Mouse (Mus musculus) left cerebral cortex, postnatal 25 days (tissue): ENCODE measurements at regions not wholly inside any gene's neighbourhood (a gene's known extent, or its start where the extent isn't known, plus 50 kb on each side); places are given as distances from the start of the nearest gene placed in this dataset.

Experiments
- DNase-seq, 2 experiments: peaks; one replicate each; pipeline ENCODE4 v3.0.0; 2022; ENCODE audit warnings: low spot score in 2 of 2, mixed read lengths in 1 of 2
- intact Hi-C: fragments of 180-260 bp; cut with DNase I; formaldehyde crosslinking; loops from one replicate; pipeline ENCODE4 v1.15.1; 2025

- intact Hi-C loops, result no loop called here
- no peak for DNase-seq
These were observed 120.4 kb downstream of the Zbtb18 start for GRCm38 (mm10) chr1:177562589-177562912.

- peak in 1 of 2 experiments; percentile 43 for DNase-seq
- intact Hi-C loops, result no loop called here
These were observed 123.5 kb downstream of the Zbtb18 start for GRCm38 (mm10) chr1:177565678-177566077.

GRCm38 (mm10) chr1:177568056-177568816 lies 126.1 kb downstream of the Zbtb18 start:
- no peak for DNase-seq
- intact Hi-C loops, result no loop called here

- DNase-seq, result peak in 1 of 2 experiments; percentile 29
- intact Hi-C loops, result no loop called here
These were observed 127.4 kb downstream of the Zbtb18 start for GRCm38 (mm10) chr1:177569572-177569971.

- intact Hi-C loops, result loop anchor here (1.0 to 10.0 kb wide), 4 partner anchors 28 to 130 kb away; partner anchors contain the start of gene Zbtb18
- peak; percentile 69 to 95 for DNase-seq
These were observed 131.0 kb downstream of the Zbtb18 start for GRCm38 (mm10) chr1:177573017-177573725.

GRCm38 (mm10) chr1:177573781-177574180 lies 131.6 kb downstream of the Zbtb18 start:
- peak in 1 of 2 experiments; percentile 61 for DNase-seq
- intact Hi-C loops, result loop anchor here (1.0 to 10.0 kb wide), 4 partner anchors 28 to 131 kb away; partner anchors contain the start of gene Zbtb18

GRCm38 (mm10) chr1:177574312-177574711 lies 132.2 kb downstream of the Zbtb18 start:
- intact Hi-C loops, result loop anchor here (5.0 to 10.0 kb wide), 2 partner anchors 110 to 117 kb away; no protein-coding TSS in a partner anchor
- DNase-seq, result no peak

- intact Hi-C loops, result no loop called here
- no peak for DNase-seq
These were observed 142.2 kb downstream of the Zbtb18 start for GRCm38 (mm10) chr1:177584302-177584886.

- DNase-seq, result no peak
- intact Hi-C loops, result no loop called here
These were observed 143.2 kb downstream of the Zbtb18 start for GRCm38 (mm10) chr1:177585320-177585719.

GRCm38 (mm10) chr1:177589034-177589433 lies 140.6 kb upstream of the 1700016C15Rik start:
- intact Hi-C loops, result no loop called here

GRCm38 (mm10) chr1:177589656-177590055 lies 140.0 kb upstream of the 1700016C15Rik start:
- intact Hi-C loops, result no loop called here
- no peak for DNase-seq

More at GRCm38 (mm10) chr1:177589034-177589433, 140.6 kb upstream of the 1700016C15Rik start:
- no peak for DNase-seq

GRCm38 (mm10) chr1:177591742-177592141 lies 137.9 kb upstream of the 1700016C15Rik start:
- no peak for DNase-seq
- intact Hi-C loops, result no loop called here

- intact Hi-C loops, result no loop called here
- DNase-seq, result no peak
These were observed 137.3 kb upstream of the 1700016C15Rik start for GRCm38 (mm10) chr1:177592337-177592736.

GRCm38 (mm10) chr1:177594341-177594740 lies 135.3 kb upstream of the 1700016C15Rik start:
- intact Hi-C loops, result no loop called here

GRCm38 (mm10) chr1:177595326-177595914 lies 134.2 kb upstream of the 1700016C15Rik start:
- DNase-seq, result no peak
- intact Hi-C loops, result no loop called here

More at GRCm38 (mm10) chr1:177594341-177594740, 135.3 kb upstream of the 1700016C15Rik start:
- no peak for DNase-seq

GRCm38 (mm10) chr1:177597036-177597435 lies 132.6 kb upstream of the 1700016C15Rik start:
- intact Hi-C loops, result no loop called here
- DNase-seq, result peak in 1 of 2 experiments; percentile 52

- DNase-seq, result no peak
- intact Hi-C loops, result no loop called here
These were observed 124.2 kb upstream of the 1700016C15Rik start for GRCm38 (mm10) chr1:177605353-177605969.

- intact Hi-C loops, result no loop called here
- no peak for DNase-seq
These were observed 122.0 kb upstream of the 1700016C15Rik start for GRCm38 (mm10) chr1:177607565-177607964.

- intact Hi-C loops, result no loop called here
- DNase-seq, result no peak
These were observed 121.0 kb upstream of the 1700016C15Rik start for GRCm38 (mm10) chr1:177608551-177609020.
